Mouse (Mus musculus): ENCODE results near the gene Zfp296.
"Not testable (repeated sequence)": the region's sequence is repeated elsewhere in the genome, so short reads cannot be mapped to it uniquely, and the experiment has no call there.

Gene Zfp296

DNA sequence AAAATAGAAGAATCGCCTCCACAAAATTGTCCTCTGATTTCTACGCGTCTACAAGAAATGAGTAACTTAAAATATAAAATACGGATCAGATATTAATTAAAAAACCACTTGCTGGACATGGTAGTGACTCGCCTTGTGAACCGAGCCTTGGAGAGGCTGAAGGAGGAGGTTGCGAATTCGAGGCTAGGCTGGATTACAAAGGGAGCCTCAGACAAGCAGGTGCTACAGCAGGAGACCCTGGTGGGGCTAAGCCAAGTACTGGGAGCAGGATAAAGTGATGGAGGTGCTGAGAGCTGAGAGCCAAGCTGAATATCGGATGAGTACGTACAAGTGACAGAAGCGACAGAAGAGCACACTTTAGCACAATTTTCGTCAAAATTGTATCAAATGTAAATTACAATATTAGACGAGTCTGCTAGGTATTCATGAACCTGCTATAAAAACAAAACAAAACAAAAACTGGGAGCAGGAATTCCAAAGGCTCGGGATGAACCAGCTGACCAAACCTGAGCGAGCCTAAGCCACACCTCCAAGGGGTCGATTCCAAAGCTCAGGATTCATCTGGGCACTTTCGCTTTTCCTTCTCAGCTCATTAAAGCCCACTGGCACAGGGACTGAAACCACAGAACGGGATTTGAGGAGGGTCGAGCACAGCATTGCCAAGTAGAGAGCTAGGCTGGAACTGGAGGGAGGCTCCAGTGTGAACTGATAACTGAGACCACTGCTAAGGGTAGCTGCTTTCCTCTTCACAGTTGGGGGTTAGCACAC is 14.3 kb upstream of the Zfp296 start, which contains the start of gene Ppp1r37:
TSS of gene Ppp1r37 (minus strand) at position 434 of the 768 bp plus-strand sequence.
- no peak for DNase-seq (ENCODE audit: low spot score)

DNA sequence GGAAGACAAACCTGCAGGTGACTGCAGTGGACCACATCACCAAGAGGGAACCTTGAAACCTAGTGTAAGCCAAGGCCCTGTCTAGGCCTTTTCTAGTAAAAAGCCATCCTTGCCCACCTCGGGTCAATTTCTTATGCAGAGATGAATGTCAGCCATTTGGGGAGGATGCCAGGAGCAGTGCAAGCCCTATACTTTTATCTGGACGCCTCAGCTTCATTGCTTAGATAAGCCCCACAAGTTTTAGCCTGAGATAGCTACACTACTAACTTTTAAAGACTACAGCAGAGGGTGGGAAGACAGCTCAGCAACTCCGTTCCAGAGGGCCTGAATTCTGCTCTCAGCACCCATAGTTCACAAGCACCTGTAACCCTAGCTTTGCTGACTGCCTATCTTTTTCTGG is 13.2 kb upstream of the Zfp296 start:
- no peak for DNase-seq (ENCODE audit: low spot score)

DNA sequence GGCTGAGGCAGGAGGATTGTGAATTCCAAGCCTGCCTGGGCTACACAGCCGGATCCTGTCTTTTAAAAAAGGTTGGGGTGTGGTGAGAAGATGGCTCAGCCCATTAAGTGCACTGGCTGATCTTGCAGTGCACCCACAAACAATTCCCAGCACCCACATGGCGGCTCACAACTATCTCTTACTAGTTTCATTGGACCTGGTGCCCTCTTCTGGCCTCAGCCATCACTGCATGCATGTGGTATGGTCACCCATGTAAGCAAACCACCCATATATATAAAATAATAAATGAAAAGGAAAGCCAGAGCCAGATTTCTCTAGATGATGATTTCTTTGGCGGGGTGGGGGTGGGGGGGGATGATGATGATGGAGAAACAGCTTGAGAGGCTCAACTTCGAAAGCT is 12.6 kb upstream of the Zfp296 start:
- no peak for DNase-seq (ENCODE audit: low spot score)

DNA sequence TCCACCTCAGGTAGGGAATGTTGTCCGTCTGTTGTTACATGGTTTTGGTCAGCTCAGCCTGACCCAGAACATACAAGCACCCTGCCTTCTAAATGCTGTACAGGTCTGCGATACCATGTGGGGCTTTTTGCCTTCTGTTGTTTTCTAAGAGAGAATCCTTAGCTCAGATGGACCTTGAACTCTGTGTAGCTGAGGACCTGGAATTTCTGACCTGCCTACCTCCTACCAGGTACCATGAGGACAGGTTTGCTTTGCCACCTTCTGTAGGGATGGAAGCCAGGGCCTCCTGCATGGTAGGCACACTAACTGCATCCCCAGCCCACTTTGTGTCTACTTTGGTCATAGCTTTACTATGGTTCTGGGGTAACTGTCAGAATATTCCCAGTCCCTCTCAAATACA is 11.3 kb upstream of the Zfp296 start:
- DNase-seq (ENCODE audit: low spot score) = no peak

DNA sequence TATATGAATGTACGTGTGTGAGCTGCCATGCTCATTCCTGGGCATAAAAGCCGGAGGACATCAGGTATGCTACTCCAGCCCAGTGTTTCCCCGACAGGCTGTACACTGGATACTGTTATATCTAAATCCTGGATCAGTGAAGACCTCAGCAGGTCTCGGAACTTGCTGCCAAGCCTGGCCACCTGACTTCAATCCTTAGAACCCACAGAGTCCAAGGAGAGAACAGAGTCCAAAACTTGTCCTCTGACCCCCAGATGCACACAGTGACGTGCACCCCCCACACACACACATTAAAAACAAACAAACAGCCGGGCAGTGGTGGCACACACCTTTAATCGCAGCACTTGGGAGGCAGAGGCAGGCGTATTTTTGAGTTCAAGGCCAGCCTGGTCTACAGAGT is 9.7 kb upstream of the Zfp296 start:
- DNase-seq (ENCODE audit: low spot score) = no peak

DNA sequence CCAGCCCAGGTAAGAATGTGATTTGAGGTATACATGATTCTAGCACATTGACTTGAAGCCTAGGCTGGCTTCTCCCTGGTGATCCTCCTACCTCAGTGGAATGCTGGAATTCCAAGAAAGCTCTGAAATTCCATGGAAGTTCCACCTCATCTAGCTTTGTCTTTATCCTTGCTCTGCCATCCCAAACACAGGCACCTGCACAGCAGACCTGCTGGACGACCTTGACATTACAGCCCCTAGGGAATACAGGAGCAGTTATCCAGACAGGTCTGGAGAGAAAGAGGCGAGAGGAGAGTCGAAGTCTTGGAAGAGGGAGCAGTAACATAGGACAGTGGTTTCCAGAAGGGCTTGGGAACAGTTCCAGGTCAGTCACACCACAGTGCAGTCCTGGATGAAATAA is 7.4 kb upstream of the Zfp296 start:
- DNase-seq (ENCODE audit: low spot score) = no peak

DNA sequence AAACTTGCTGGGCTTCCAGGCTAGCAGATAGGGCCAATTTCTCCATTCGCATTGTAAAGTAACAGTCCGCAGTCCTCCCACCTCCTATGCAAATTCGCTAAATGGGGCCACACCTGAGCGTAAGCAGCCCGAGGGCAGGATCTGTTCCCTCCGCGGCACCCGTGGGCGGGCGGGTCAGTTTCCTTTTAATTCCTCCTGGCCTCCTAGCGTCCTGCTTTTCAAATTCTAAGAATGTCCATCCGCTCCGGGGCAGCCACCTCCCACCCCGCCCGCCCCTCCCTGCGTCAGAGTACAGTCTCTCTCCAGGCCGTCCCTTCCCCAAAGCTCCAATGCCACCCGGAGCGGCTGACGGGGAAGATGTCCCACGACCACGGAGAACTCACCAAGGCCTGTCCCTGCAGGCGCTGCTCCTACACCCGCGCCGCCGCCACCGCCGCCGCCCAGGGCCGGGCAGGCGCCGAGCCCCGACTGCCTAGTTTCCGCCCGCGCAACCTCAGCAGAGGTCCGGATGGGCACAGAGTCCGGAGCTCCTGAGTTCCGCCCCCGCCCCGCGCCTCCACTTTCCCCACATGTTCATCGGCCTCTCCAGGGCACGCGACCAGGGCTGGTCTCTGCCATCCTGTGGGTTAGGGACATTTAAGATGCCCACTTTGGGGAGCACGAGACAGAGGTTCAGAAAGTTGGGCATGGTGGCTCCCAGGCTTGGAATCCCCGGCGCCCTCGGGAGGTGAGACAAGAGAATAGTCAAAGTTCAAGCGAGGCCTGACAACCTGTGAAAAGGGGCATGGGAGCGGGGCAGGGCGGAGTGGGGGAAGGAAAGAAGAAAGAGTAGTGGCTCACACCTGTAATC is 3.9 kb upstream of the Zfp296 start:
- DNase-seq (ENCODE audit: low spot score) = peak; percentile 79

DNA sequence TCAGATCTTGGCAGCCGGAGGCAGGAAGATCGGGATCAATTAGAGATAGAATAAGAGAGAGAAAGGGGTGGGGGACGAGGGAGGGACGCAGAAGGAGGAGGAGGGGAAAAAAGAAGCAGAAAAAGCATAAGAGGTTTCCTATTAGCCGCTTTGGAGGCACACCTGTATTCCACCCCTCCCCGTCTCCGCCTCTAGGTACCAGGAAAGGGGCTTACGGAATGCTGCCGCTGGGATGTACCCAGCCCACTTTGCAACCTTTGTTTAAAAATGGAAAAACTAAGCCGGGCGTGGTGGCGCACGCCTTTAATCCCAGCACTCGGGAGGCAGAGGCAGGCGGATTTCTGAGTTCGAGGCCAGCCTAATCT is 3.3 kb upstream of the Zfp296 start:
- no peak for DNase-seq (ENCODE audit: low spot score)

DNA sequence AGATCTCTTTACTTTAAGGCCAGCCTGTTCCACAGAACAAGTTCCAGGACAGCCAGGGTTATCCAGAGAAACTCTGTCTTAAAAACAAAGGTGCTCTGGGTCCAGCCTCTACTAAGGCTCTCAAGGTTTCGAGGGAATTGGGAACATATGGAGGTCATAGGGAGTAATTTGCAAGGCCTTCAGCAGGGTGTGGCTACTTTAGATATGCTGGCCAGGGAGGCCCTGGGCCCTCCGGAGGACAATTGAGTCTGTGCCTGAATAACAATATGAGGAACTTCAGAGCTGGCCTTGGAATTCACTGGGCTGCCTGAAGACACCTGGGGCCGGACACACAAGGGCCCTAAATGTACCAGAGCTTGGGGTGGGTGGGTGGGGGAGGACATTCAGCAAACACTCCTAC is 1.5 kb upstream of the Zfp296 start:
- no peak for DNase-seq (ENCODE audit: low spot score)

DNA sequence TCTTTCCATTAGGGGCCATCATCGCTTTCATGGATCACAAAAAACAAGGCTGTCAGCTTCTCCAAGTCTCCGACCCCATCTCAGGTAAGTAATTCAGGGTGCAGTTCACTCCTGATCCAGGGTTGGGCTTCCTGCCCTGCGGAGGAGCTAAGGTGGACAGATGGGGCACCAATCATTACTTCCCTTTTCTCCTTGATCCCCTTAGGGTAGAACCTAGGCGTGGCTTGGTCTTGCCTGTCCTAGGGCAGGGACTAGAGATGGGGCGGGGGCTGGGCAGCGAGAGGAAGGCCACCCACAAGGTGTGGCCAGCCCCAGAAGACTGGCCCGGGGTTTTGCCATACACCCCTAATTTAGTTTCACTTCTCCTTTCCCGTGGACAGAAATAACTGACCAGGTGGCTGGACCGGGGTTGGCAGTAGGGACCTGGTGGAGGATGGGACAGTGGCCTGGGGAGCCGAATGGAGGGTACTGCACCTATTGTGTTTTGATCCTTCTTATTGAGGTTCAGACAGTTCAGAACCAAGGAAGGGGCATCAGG is 859 bp downstream of the Zfp296 start:
- DNase-seq (ENCODE audit: low spot score) = no peak

DNA sequence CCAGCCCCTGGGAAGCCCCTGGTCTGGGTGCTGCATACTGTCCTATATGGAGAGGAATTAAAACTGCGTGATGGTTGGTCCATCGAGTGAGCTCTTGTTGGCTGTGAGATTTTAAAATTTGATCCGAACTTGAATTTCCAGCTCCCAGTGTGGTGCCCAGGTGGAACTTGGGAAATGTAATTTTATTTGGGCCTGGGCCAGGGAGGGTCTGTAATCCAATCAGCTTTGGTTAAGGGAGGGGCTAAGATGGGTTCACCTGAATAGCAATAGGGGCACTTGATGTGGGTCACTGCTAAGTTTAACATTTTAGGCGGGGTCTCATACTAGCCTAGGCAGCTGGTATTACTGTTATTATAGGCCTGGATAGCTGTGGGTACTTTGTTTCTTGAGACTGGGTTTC is 1.3 kb downstream of the Zfp296 start:
- DNase-seq (ENCODE audit: low spot score) = no peak

DNA sequence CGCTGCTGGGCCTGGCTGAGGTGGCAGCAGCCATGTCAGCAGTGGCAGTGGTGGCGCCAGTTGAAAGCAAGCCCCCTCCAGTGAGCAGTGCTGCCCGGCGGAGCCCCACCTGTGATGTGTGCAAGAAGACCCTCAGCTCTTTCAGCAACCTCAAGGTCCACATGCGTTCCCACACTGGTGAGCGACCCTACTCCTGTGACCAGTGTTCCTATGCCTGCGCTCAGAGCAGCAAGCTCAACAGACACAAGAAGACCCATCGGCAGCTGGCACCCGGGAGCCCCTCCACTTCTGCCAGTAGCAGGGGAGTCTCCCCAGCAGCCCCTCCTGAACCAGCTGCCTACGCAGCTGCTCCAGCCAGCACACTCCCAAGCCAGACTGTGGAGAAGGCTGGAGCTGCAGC is 2.7 kb downstream of the Zfp296 start:
- DNase-seq (ENCODE audit: low spot score) = no peak

DNA sequence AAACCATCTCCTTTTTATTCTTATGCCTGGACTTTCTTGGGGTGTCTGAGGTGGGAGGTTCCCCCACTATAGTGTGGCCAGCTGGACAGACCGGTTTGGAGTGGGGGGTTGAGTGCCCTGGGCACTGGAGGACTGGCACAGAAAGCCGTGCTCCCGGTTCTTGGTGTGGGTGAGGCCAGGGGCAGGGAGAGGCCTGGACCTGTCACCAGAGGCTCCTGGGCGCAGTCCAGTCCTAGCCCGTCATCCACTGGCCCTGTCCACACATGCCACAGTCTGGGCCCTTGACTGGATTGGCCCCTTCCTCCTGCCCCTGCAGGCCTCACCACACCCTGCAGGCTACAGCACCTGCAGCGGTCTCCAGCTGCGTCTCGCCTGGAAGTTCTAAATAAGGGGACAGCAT is 3.5 kb downstream of the Zfp296 start:
- peak; percentile 68 for DNase-seq (ENCODE audit: low spot score)

DNA sequence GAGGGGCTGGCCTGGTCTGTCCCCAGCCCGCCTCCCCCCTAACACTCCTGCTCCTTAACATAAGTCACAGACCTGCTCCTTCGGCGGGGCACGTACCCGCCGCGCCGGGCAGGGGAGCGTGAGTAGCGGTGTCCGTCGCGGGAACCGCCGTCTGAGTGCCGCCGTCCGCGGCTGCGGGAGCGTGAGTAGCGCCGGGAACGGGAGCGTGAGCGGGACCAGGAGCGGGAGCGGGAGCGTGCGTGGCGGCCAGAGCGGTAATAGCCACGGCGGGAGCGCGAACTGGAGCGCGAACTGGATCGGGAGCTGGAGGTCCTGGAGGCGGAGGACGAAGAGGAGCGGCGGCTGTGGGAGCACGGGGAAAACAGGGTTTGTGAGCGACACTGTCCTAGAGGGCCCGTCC is 9.2 kb downstream of the Zfp296 start:
- DNase-seq (ENCODE audit: low spot score) = no peak

DNA sequence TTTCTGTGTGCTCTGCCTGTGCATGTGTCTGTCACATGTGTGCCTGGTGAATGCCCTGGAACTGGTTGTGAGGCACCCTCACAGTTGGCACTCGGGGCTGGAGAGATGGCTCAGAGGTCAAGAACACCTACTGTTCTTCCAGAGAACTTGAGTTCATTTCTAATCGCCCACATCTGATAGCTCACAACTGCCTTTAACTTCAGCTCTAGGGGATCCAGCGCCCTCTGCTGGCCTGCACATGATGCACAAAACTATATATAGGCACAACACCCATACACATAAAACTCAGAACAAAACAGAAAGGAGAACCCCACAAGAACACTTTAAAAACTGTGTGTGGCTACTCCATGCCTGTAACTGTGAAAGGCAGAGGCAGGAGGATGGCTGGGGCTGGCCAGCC is 12.1 kb downstream of the Zfp296 start:
- DNase-seq (ENCODE audit: low spot score) = peak; percentile 57

DNA sequence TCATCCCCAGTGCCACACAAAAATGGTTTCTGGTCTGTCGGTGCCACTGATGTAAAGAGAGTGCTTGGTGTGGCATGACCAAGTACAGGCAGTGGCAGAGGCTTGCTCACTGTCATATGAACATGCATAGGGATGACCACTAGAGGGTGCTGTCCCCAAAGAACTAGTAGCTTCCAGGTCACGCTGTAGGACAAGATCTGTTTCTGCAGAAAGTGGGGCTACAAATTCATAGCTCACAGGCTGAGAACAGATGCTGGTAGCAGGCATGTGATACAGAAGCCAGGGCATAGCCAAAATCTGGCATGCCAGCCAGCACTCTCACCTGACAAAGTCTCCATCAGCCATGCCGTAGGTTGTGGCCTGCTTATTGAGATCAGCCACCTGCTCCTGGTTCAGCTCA is 12.8 kb downstream of the Zfp296 start:
- peak; percentile 71 for DNase-seq (ENCODE audit: low spot score)

DNA sequence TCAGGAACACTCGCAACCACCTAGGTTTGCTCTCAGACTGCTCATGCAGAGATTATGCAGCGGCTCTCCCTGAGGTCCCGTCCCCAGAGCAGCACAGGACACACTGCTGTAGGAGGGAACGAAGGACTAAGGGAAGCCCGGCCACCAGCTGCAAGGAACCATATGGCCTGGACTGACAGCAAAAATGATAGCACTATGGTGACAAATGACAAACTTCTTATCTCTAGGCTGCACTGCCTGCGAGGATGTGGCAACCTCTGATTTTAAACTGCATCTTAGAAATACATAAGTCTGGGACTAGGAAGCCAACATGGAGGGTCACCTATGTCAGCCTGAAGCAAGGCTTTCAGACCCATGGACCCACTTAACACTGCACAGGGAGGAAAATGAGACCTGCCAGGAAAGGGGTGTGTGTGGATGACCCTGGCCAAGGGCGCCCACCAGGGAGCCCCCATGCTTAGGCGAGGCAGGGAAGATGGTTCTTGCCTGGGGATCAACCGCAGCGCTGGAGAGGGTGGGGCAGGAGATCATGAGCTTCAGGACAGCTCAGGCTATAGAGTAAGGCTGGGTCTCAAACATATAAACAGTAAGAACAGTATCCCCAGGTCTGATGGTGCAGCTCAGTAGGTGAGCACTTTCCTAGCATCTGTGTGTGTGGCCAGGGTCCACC is 16.1 kb downstream of the Zfp296 start:
- no peak for DNase-seq (ENCODE audit: low spot score)

DNA sequence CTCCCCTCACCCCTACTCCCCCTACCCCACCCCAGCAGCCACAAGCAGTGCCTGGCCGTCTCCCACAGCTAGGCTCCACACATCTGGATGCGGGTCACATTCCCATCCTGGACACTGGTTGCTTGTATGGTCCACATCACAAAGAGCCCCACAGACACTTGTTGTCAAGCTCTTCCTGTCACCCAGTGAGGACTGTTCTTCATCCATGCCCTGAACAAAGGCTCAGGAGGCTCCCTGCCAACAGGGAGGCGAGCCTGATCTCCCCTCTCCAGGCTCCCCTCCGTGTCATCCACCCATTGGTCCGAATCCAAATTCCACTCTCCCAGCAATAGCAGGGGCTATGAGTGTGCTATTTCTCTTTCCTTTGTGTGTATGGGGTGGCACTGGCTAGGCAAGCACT is 23.5 kb downstream of the Zfp296 start:
- no peak for DNase-seq (ENCODE audit: low spot score)

DNA sequence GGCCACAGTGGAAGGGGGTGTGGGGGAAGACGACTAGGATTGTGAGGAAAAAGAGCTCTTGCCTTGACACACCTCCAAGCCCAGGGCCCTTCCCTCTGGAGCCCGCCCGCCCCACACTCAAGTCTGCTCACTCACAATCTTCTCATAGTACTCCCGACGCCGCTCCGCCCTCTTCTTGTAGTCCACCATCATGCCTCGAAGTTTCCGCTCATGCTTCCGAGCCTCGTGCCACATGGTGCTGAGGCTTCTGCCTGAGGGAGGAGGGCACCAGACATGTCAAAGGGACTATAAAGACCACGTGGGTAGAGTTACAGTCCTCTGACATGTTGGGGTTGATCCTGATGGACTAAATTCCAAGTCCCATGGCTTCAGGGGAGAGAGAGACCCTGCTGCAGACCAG is 26.0 kb downstream of the Zfp296 start:
- no peak for DNase-seq (ENCODE audit: low spot score)

DNA sequence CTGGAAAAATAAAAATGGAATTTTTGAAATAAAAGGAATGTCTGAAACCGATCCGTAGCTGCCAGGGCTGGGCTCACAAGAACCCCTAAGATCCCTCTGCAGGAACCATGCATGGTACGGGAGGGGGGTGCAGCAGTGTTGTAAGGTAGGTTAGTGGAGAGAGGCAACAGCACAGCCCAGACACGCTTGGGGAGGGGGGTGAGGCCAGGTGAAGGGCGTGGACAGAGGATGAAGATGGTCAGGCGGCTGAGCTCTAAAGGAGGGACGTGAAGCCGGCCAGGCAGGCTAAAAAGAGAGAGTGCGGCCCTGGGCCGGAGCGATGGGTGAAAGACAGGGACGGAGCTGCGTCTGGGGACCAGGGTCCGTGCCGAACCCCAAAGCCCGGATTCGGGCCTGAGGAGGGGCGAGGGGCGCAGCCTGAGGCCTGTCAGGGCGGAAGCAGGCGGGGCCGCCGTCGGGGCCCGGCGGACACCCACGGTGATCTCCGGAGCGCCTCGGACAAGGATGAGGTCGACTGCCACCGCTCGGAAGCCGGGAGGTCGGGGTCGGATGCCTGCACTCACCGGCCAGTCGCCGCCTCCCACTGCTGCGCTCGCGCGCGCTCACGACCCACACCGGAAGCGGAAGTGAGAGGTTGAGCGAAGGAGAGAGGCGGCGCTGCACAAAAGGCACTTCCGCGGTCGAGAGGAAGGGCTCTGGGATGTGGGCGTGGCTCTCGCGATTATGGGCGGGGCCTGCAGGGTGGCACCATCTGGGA is 26.9 kb downstream of the Zfp296 start, which contains the start of gene Clasrp:
TSS of gene Clasrp (minus strand) at position 638 of the 757 bp plus-strand sequence.
- peak; percentile 97 for DNase-seq (ENCODE audit: low spot score)

DNA sequence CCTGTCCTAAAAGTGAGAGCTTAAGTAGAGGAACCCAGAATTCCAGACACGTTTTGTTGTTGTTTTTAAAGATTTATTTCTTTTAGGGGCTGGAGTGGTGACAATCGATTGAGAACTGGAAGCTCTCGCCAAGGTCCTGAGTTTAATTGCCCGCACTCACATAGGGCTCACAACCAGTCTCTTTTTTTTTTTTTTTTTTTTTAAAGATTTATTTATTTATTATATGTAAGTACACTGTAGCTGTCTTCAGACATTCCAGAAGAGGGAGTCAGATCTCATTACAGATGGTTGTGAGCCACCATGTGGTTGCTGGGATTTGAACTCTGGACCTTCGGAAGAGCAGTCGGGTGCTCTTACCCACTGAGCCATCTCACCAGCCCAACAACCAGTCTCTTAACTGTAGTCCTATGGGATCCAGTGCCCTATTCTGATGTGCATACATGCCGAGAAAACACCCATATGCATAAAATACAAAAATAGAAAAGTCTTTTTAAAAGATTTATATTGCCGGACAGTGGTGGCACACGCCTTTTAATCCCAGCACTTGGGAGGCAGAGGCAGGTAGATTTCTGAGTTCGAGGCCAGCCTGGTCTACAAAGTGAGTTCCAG is 27.6 kb downstream of the Zfp296 start:
- DNase-seq (ENCODE audit: low spot score) = not testable (repeated sequence)
